Mouse (Mus musculus) testis, adult 2 months (tissue): Measurements from ENCODE around the gene Sugct.

Experiments used
- CTCF ChIP-seq: fragments of 200-500 bp; IDR thresholded peaks from 2 replicates; pipeline ENCODE4 v1.5.1; 2012; ENCODE audit warnings: low read depth, mild to moderate bottlenecking, inconsistent platforms, low read length, moderate library complexity; ENCODE audit not compliant: control insufficient read depth, insufficient read depth, insufficient replicate concordance
- POLR2A ChIP-seq: fragments of 200-500 bp; IDR thresholded peaks from 2 replicates; pipeline ENCODE4 v1.6.1; 2012; ENCODE audit warnings: low read depth, mild to moderate bottlenecking, inconsistent platforms, low read length, moderate library complexity; ENCODE audit not compliant: control insufficient read depth

GRCm38 (mm10) chr13:16937422-16938202 is 757.7 kb downstream of the Sugct start:
- TF ChIP-seq CTCF = no peak
- TF ChIP-seq POLR2A = no peak
